Mouse (Mus musculus): ENCODE results near the gene Ulbp1. TPM values are rescaled to one million over a fixed set of nuclear protein-coding genes. Genes with fewer than 3 reads are reported as not detected.
"Not testable (repeated sequence)": the region's sequence is repeated elsewhere in the genome, so short reads cannot be mapped to it uniquely, and the experiment has no call there.

The Ulbp1 gene
- polyA plus RNA-seq (2014; fragmentation: Nextera tagmentation; extraction: Ambion mirVana), result 0.70 and 1.2 TPM in 2 replicates

DNA sequence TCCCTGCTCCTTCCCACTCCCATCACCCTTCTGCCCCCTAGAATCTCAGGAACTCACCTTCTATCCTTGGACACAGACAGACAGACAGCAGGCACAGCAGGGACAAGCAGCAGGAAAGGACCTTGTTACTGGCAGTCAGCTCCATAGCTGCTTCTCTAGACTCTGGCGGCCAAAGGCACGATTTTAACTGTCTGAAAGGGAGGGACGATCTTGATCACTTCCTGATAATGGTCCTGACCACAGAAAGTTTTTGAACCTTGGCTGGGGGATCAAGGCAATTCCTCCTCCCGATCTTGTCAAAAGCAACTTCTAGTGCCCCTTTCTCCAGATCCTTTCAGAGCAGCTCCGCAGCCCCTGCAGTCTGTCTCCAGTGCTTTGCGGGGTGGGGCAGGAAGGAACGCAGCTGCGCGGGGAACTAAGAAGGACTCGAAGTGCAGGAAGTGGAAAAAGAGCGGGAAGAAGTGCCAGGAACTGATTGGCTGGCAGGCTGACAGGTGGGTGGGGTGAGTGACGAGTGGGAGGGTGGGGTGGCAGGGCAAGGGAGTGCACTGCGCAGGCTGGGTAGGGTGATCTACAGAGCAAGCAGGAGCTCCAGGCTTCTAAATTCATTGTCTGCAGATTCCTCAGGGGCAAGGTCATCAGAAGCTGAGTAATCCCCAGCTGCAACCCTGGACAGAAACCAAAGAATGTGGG, at the start of gene Ulbp1:
Gene Ulbp1 (minus strand): TSS at position 442 of the 693 bp plus-strand sequence.
- Histone ChIP-seq H3K9me3 (ENCODE audit: control insufficient read depth, low read length) (0 out of 2 replicates have a peak, but pooled peaks cover 2% of the 10 kb centered on the region), H3K9ac (no peak within 1 kb of the TSS), H3K27me3 (ENCODE audit: control insufficient read depth, insufficient read depth, low read length) (no peaks in the 10 kb centered on the region), H3K4me2 (replicated peaks) (0 out of 2 replicates have a peak within 1 kb of the TSS, but pooled peaks have one; percentile 15), H3K27ac (no peak within 1 kb of the TSS), H3K36me3 (replicated peaks; ENCODE audit: control insufficient read depth, insufficient read depth) (no peaks in the 10 kb centered on the region), H3K4me3 (replicated peaks; ENCODE audit: low read length) (no peak within 1 kb of the TSS), H3K4me1 (replicated peaks; ENCODE audit: control insufficient read depth, insufficient read depth, low read length) (no peaks in the 10 kb centered on the region)
- ATAC-seq (ENCODE audit: low FRiP score) (no peak), DNase-seq (ENCODE audit: low spot score) (no peak)
- WGBS, result 69% methylated on average over 13 of the region's 13 CpGs

DNA sequence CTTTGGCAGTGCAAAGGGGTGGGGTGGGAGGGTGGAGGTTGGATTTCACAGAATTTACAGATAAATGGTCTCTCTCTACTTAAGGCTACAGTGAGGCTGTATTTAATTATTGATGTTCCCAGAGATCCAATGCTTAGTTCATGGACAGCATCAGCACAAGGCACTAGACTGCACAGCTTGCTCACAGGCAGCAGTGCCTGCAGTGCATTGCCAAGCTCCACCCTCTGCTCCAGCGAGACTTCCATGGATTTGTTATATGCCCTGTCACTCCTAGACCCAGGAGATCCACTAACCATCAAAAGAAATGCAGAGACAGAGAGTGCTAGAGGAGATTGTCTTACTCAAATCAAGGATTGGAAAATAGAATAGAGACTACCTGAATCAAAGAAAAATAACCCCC, 24.7 kb upstream of the Ulbp1 start:
- 38% methylated on average over 1 of the region's 1 CpGs for WGBS
- H3K9ac ChIP-seq; H3K9me3 ChIP-seq (ENCODE audit: control insufficient read depth, low read length); H3K4me3 ChIP-seq (replicated peaks; ENCODE audit: low read length); H3K36me3 ChIP-seq (replicated peaks; ENCODE audit: control insufficient read depth, insufficient read depth); ATAC-seq (ENCODE audit: low FRiP score); H3K27me3 ChIP-seq (ENCODE audit: control insufficient read depth, insufficient read depth, low read length); DNase-seq (ENCODE audit: low spot score); H3K27ac ChIP-seq; H3K4me2 ChIP-seq (replicated peaks); H3K4me1 ChIP-seq (replicated peaks; ENCODE audit: control insufficient read depth, insufficient read depth, low read length): not testable (repeated sequence)

DNA sequence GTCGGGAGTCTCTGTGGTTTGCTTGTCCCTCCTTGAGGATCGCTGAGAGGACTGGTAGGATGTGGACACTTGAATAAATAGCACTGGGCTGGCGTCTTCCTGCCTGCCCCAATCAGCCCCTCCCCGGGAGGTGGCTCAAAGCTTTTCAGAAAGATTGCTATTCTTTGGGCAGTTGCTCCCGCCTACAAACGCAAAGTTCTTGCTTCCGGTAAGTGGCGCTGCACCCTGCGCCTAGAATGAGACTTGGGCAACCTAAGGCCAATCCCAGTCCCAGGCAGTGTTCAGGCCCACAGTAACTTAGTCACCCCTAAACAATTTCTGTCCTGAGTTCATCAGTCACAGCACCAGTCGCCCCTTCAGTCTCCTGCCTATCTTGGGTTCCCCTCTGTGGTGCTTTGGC, 18.9 kb upstream of the Ulbp1 start:
- not testable (repeated sequence) for H3K4me1 ChIP-seq (replicated peaks; ENCODE audit: control insufficient read depth, insufficient read depth, low read length); H3K9me3 ChIP-seq (ENCODE audit: control insufficient read depth, low read length); ATAC-seq (ENCODE audit: low FRiP score); H3K36me3 ChIP-seq (replicated peaks; ENCODE audit: control insufficient read depth, insufficient read depth); H3K9ac ChIP-seq; DNase-seq (ENCODE audit: low spot score); H3K27me3 ChIP-seq (ENCODE audit: control insufficient read depth, insufficient read depth, low read length); H3K4me3 ChIP-seq (replicated peaks; ENCODE audit: low read length); H3K27ac ChIP-seq
- 0 out of 2 replicates have a peak overlapping the region, but pooled peaks have one; percentile 10 for H3K4me2 ChIP-seq (replicated peaks)
- WGBS, result 9% methylated on average over 10 of the region's 10 CpGs

DNA sequence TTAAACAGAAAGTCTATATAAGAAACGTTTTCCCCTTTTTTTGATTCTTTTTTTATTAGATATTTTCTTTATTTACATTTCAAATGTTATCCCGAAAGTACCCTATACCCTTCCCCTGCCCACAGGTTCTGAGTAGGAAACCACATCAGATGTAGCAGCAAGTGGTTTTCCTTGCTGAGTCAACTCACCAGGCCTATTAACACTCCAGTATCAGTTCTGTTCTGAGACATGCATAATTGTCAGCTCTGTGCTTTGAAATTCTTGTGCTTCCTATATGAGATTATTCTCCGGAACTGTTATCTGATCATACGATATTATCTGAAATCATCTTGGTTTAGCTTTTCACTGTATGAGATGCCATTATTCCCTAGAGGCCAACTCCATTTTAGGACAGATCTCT, 10.2 kb upstream of the Ulbp1 start:
- no peaks in the 10 kb centered on the region for H3K36me3 ChIP-seq (replicated peaks; ENCODE audit: control insufficient read depth, insufficient read depth)
- ATAC-seq (ENCODE audit: low FRiP score) (no peak), DNase-seq (ENCODE audit: low spot score) (no peak)
- no peak overlapping the region for H3K4me2 ChIP-seq (replicated peaks)
- H3K27me3 ChIP-seq (ENCODE audit: control insufficient read depth, insufficient read depth, low read length), result no peaks in the 10 kb centered on the region
- H3K9ac ChIP-seq, result no peak overlapping the region
- H3K9me3 ChIP-seq (ENCODE audit: control insufficient read depth, low read length), result no peaks in the 10 kb centered on the region
- H3K4me1 ChIP-seq (replicated peaks; ENCODE audit: control insufficient read depth, insufficient read depth, low read length), result no peaks in the 10 kb centered on the region
- no peak overlapping the region for H3K4me3 ChIP-seq (replicated peaks; ENCODE audit: low read length)
- no peak overlapping the region for H3K27ac ChIP-seq
- 68% methylated on average over 4 of the region's 4 CpGs for WGBS

DNA sequence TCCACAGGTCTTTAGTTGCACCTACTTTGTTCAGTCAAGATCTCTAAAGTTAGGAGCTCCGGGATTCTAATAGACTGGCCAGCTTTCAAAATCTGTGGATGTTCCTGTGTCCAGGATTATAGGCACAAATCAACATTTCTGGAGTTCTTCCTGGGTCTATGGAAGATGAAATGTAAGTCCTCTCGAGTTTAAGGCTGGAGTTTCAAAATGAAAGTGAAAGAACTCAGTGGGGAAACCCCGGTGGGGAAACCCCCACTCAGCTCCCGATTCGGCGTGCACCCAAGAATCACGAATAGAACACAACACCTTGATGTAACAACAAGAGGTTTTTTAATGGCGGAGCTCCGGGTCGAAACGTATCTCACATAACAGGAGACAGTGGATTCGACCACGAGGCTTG, 787 bp upstream of the Ulbp1 start:
- DNase-seq (ENCODE audit: low spot score); ATAC-seq (ENCODE audit: low FRiP score); H3K4me3 ChIP-seq (replicated peaks; ENCODE audit: low read length); H3K27me3 ChIP-seq (ENCODE audit: control insufficient read depth, insufficient read depth, low read length); H3K9ac ChIP-seq; H3K9me3 ChIP-seq (ENCODE audit: control insufficient read depth, low read length); H3K27ac ChIP-seq; H3K36me3 ChIP-seq (replicated peaks; ENCODE audit: control insufficient read depth, insufficient read depth); H3K4me1 ChIP-seq (replicated peaks; ENCODE audit: control insufficient read depth, insufficient read depth, low read length); H3K4me2 ChIP-seq (replicated peaks): not testable (repeated sequence)
- 90% methylated on average over 7 of the region's 13 CpGs for WGBS

DNA sequence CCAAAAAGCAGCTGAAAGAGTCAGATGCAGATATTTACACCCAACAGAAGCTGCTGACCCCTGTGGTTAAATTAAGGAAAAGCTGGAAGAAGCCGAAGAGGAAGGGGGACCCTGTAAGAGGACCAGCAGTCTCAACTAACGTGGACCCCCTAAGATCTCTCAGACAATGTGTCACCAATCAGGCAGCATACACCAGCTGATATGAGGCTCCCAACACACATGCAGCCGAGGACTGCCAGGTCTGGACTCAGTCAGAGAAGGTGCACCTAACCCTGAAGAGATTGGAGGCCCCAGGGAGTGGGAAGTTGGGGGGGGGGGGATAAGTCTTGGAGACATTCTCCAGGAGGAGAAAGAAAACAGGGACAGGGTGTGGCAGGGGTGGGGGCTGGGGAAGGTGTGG, 1.8 kb downstream of the Ulbp1 start:
- no peak for DNase-seq (ENCODE audit: low spot score)
- no peaks in the 10 kb centered on the region for H3K27me3 ChIP-seq (ENCODE audit: control insufficient read depth, insufficient read depth, low read length)
- 83% methylated on average over 3 of the region's 3 CpGs for WGBS
- H3K4me1 ChIP-seq (replicated peaks; ENCODE audit: control insufficient read depth, insufficient read depth, low read length), result no peaks in the 10 kb centered on the region
- no peak overlapping the region for H3K27ac ChIP-seq
- H3K4me2 ChIP-seq (replicated peaks), result no peak overlapping the region
- 0 out of 2 replicates have a peak, but pooled peaks cover 2% of the 10 kb centered on the region for H3K9me3 ChIP-seq (ENCODE audit: control insufficient read depth, low read length)
- ATAC-seq (ENCODE audit: low FRiP score), result 0 out of 2 replicates have a peak, but pooled peaks have one; percentile 24
- H3K36me3 ChIP-seq (replicated peaks; ENCODE audit: control insufficient read depth, insufficient read depth), result no peaks in the 10 kb centered on the region
- no peak overlapping the region for H3K4me3 ChIP-seq (replicated peaks; ENCODE audit: low read length)
- H3K9ac ChIP-seq, result no peak overlapping the region

DNA sequence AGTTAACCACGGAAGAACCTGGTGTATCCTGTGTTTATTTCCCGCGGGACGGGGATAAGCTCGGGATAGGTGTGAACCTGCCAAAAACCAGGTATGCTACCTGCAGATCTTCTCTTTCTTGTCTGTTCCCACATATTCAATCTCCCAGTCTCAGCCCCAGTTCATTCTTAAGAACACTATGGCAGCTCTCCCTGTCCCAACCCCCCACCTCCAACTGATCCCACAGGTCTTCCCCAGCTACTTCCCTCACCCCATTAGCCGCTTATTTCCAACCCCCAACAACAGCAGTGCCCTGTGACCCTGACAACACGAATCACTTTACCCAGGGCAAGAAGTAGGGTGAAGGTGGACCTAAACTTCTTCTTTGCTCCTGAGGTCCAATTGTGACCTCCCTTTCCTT, 3.0 kb downstream of the Ulbp1 start:
- no peak overlapping the region; the same call in 1 of the 2 replicates for H3K4me3 ChIP-seq (replicated peaks; ENCODE audit: low read length)
- H3K36me3 ChIP-seq (replicated peaks; ENCODE audit: control insufficient read depth, insufficient read depth), result no peaks in the 10 kb centered on the region
- H3K4me1 ChIP-seq (replicated peaks; ENCODE audit: control insufficient read depth, insufficient read depth, low read length), result no peaks in the 10 kb centered on the region
- no peaks in the 10 kb centered on the region for H3K27me3 ChIP-seq (ENCODE audit: control insufficient read depth, insufficient read depth, low read length)
- peak overlapping the region; percentile 38 for H3K4me2 ChIP-seq (replicated peaks)
- ATAC-seq (ENCODE audit: low FRiP score), result no peak; the same call in 1 of the 2 replicates
- H3K27ac ChIP-seq, result no peak overlapping the region
- 0 out of 2 replicates have a peak, but pooled peaks cover 2% of the 10 kb centered on the region for H3K9me3 ChIP-seq (ENCODE audit: control insufficient read depth, low read length)
- no peak for DNase-seq (ENCODE audit: low spot score)
- WGBS, result 16% methylated on average over 7 of the region's 7 CpGs
- no peak overlapping the region for H3K9ac ChIP-seq

DNA sequence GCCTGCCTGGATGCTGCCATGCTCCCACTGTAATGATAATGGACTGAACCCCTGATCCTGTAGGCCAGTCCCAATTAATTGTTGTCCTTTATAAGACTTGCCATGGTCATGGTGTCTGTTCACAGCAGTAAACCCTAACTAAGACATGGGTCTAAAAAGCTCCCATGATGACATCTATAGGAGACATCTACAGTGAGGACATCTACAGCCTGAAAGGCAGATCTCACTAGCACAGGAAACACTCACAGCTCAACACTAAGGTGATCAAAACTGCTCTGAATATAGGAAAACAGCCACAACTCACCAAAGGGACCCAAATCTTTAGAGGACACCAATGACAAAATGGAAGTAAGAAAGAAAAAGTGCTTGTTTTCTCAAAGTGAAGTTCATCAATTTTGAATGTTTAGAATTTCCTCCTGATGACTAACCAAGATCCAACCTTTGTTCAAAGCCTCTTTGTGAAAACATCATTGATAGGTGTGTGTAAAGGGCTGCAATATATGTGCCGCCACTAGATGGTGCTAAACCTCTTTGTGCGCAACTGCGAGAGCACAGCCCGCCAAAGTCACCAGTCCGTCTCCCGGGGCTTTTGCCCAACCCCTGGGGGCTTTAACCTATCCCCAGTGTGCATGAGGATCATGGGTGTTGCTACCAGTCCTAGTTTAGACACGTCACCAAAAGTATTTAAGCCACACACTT, 3.6 kb downstream of the Ulbp1 start:
- not testable (repeated sequence) for H3K27me3 ChIP-seq (ENCODE audit: control insufficient read depth, insufficient read depth, low read length); H3K4me3 ChIP-seq (replicated peaks; ENCODE audit: low read length); H3K9ac ChIP-seq; H3K4me1 ChIP-seq (replicated peaks; ENCODE audit: control insufficient read depth, insufficient read depth, low read length); H3K27ac ChIP-seq; H3K36me3 ChIP-seq (replicated peaks; ENCODE audit: control insufficient read depth, insufficient read depth); H3K9me3 ChIP-seq (ENCODE audit: control insufficient read depth, low read length)
- DNase-seq (ENCODE audit: low spot score) (peak; percentile 50), ATAC-seq (ENCODE audit: low FRiP score) (peak; percentile 43; the same call in 1 of the 2 replicates)
- 3% methylated on average over 7 of the region's 7 CpGs for WGBS
- peak overlapping the region; percentile 38 for H3K4me2 ChIP-seq (replicated peaks)

DNA sequence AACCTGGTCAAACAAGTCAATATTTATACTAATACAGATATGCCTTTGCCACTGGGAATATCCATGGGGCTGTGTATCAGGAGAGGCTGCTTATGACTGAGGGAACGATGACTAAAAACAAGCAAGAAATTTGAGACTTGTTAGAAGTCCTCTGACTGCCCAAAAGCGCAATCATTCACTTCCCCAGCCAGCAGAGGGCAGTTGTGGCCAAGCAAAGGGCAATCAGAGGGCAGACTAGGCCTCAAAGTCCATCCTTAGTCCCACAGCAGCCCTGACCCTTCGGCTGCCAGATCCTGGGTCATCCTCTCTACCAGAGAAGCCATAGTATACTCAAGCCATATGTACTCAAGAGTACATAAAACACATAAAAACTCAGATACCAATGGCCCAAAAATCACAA, 11.4 kb downstream of the Ulbp1 start:
- H3K4me3 ChIP-seq (replicated peaks; ENCODE audit: low read length), result no peak overlapping the region
- H3K9me3 ChIP-seq (ENCODE audit: control insufficient read depth, low read length), result peaks cover 9% of the 10 kb centered on the region; the same call in 1 of the 2 replicates
- H3K4me2 ChIP-seq (replicated peaks), result no peak overlapping the region
- no peaks in the 10 kb centered on the region for H3K27me3 ChIP-seq (ENCODE audit: control insufficient read depth, insufficient read depth, low read length)
- H3K9ac ChIP-seq, result no peak overlapping the region
- H3K36me3 ChIP-seq (replicated peaks; ENCODE audit: control insufficient read depth, insufficient read depth), result no peaks in the 10 kb centered on the region
- ATAC-seq (ENCODE audit: low FRiP score) (no peak), DNase-seq (ENCODE audit: low spot score) (no peak)
- no peaks in the 10 kb centered on the region for H3K4me1 ChIP-seq (replicated peaks; ENCODE audit: control insufficient read depth, insufficient read depth, low read length)
- H3K27ac ChIP-seq, result no peak overlapping the region
- 48% methylated on average over 3 of the region's 3 CpGs for WGBS
